Mouse (Mus musculus) c-Kit-positive CD71-negative TER-119-negative erythroid progenitor cells, embryonic 14.5 days (primary cell): ENCODE results near the gene Nt5dc3.

Experiments
- DNase-seq: peaks from one replicate; pipeline ENCODE4 v3.0.0-alpha.2; 2013; ENCODE audit warnings: low read depth

Gene Nt5dc3

GRCm38 (mm10) chr10:86815133-86815532 lies 36.3 kb downstream of the Nt5dc3 start:
- DNase-seq = no peak

GRCm38 (mm10) chr10:86819649-86820165 lies 40.9 kb downstream of the Nt5dc3 start:
- DNase-seq = no peak

GRCm38 (mm10) chr10:86821014-86821413 lies 42.2 kb downstream of the Nt5dc3 start:
- no peak for DNase-seq

GRCm38 (mm10) chr10:86824093-86824492 lies 45.3 kb downstream of the Nt5dc3 start:
- DNase-seq = no peak

- no peak for DNase-seq
These were observed 46.1 kb downstream of the Nt5dc3 start for GRCm38 (mm10) chr10:86824871-86825270.

GRCm38 (mm10) chr10:86825871-86826522 lies 47.2 kb downstream of the Nt5dc3 start:
- no peak for DNase-seq

GRCm38 (mm10) chr10:86826929-86827328 lies 48.1 kb downstream of the Nt5dc3 start:
- DNase-seq = no peak

- DNase-seq = no peak
These were observed 49.7 kb downstream of the Nt5dc3 start for GRCm38 (mm10) chr10:86828221-86829135.

GRCm38 (mm10) chr10:86829515-86829914 lies 50.7 kb downstream of the Nt5dc3 start:
- no peak for DNase-seq

GRCm38 (mm10) chr10:86836784-86837183 lies 58.0 kb downstream of the Nt5dc3 start:
- no peak for DNase-seq

- DNase-seq = no peak
These were observed 60.0 kb downstream of the Nt5dc3 start for GRCm38 (mm10) chr10:86838827-86839226.

- DNase-seq = no peak
These were observed 63.9 kb downstream of the Nt5dc3 start for GRCm38 (mm10) chr10:86842659-86843058.

GRCm38 (mm10) chr10:86846926-86847467 lies 68.2 kb downstream of the Nt5dc3 start:
- no peak for DNase-seq

- DNase-seq = no peak
These were observed 70.3 kb downstream of the Nt5dc3 start for GRCm38 (mm10) chr10:86849087-86849486.

- no peak for DNase-seq
These were observed 70.7 kb downstream of the Nt5dc3 start for GRCm38 (mm10) chr10:86849508-86849907.

- no peak for DNase-seq
These were observed 73.4 kb downstream of the Nt5dc3 start for GRCm38 (mm10) chr10:86852160-86852559.

- no peak for DNase-seq
These were observed 74.6 kb downstream of the Nt5dc3 start for GRCm38 (mm10) chr10:86853433-86853832.

- DNase-seq = no peak
These were observed 81.6 kb downstream of the Nt5dc3 start for GRCm38 (mm10) chr10:86860396-86860795.

- DNase-seq = no peak
These were observed 83.7 kb downstream of the Nt5dc3 start for GRCm38 (mm10) chr10:86862496-86862895.

- DNase-seq = no peak
These were observed 84.6 kb downstream of the Nt5dc3 start for GRCm38 (mm10) chr10:86863429-86863828.

- no peak for DNase-seq
These were observed 93.3 kb downstream of the Nt5dc3 start for GRCm38 (mm10) chr10:86872121-86872520.

GRCm38 (mm10) chr10:86872591-86872990 lies 93.8 kb downstream of the Nt5dc3 start:
- DNase-seq = no peak

- DNase-seq = no peak
These were observed 99.9 kb downstream of the Nt5dc3 start for GRCm38 (mm10) chr10:86878721-86879120.
